Mouse (Mus musculus) retina, embryonic 14.5 days (tissue): Measurements from ENCODE around the gene Fpgs.

Experiments
- DNase-seq: peaks from one replicate; pipeline ENCODE4 v3.0.0-alpha.2; 2015; ENCODE audit warnings: low spot score

Gene Fpgs

DNA sequence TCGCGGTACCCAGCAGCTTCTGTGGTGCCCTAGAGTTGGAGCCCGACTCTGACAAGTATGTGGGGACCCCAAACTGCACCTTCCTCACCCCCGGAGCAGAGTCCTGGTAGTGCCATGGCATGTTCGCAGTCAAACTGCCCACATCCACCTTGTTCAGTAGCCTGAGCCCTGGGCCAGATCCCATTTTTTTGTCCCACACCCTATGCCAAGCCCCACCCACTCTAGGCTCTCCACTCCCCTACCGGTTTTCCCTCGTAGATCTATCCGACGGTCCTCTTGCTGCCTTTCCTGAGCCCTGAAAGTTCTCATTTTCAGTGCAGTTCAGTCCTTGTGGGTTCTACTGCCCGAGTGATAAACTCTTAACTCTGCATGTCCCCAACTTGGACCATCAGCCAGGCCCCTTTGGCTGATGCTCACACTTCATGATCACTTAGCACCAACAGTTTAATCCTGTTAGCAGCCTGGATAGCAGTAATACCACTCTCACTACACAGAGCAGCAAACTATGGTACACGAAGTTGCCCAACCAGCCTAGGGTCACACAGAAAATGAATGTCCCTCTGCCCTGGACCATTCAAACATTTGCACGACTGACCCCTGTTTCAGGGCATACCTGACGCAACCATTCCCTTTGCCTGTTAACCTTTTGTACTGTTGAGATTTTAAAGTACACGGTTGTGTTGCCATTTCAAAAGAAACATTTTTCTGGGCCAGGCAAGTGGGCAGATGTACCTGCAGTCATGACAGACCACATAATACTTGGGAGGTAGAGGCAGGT, 2.8 kb downstream of the Fpgs start:
- DNase-seq: no peak

DNA sequence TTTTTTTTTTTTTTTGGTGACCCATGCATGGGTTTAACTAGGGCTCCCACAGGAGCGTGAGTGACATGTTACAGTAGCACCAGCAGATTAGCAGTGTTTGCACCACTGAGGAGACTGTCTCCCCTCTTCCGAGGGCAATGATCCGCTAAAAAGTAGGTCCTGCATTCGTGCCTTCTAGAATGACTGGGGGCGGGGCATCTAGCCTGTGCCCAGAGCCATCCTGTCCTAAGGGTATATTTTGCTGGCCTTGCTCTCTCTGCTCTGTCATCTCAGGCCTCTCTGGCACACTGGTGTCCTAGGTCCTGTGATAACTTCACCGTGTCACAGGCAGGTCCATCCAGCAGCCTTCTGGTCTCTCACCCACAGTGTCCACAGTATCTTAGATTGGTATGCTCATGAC, 4.3 kb downstream of the Fpgs start:
- DNase-seq: no peak

DNA sequence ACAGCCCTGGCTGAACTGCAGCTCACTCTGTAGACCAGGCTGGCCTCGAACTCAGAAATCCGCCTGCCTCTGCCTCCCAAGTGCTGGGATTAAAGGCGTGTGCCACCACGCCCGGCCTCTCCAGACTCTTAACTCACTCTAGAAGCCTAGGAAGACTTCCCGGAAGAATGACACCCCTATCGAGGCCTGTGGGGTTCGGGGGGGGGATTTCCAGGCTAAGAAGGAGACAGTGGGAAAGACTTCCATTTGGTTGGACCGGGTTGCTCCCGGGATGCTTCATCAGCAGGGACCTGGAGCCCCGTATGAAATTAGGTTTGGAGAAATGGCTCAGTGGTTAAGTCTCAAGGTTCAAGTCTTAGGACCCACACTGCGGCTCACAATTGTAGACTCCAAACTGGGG, 9.3 kb downstream of the Fpgs start:
- DNase-seq: no peak

DNA sequence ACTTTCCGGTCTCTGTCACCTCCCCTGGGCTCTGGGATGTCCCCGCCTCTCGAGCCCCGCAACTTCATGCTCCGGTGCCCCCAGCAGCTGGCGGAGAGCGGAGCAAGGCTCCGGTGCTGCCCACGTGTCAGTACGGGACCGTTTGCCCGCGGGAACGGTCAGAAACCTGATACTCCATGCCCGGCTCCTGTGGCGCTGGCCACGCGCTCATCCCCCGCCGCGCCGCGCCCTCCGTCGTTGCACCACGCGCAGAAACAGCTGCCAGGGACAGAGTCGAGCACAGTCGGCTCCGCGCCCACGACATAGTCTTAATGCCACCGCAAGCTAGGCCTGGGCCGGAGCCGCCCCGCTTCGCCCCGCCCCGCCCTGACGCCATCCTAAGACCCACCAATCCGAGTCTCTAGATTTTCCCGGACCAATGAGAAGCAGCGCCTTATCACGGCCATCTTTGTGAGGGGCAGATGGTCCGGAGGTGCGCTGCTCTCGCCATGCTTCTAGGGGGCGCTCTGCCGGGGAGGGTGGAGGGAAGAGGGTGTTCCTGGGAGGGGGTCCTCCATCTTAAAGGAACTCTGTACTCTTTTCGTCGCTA, 10.0 kb downstream of the Fpgs start:
- DNase-seq: peak; percentile 99

DNA sequence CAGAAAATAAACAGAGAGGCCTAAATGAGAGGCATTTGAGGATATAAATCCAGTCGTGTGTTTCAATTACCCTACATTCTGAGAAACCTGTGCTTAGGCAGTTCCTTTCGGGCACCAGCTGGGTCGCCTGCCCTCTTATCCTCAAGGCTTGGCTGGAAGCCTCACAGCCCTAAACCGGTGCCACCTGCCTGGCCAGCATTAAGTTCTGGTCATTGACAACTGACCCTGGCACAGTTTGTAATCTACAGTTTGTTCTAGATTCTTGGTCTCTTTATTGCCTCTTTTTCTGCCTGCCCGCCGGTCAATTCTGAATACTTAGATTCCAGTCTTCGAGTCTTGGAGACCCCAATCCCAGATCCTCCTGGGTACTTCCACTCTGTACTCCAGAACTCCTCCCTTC, 10.7 kb downstream of the Fpgs start:
- DNase-seq: peak; percentile 20

DNA sequence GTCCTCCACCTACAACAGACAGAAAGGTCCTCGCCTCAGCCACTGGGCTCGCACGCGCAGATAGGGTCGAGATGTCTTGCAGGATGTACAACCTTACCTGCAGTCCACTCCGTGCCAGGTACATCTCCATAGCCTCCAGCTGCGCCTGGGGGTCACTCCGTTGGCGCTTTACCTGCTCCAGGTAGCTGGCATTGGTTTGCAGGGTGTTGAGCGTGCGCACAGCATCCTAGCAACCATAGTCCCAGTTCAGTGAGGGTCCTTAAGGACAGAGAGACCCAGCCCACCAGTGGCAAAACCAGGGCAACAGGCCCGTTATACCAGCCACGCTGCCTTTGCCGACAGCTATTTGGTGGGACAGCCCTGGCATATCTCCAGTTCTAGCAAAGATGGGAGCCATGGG, 11.4 kb downstream of the Fpgs start:
- DNase-seq: no peak

DNA sequence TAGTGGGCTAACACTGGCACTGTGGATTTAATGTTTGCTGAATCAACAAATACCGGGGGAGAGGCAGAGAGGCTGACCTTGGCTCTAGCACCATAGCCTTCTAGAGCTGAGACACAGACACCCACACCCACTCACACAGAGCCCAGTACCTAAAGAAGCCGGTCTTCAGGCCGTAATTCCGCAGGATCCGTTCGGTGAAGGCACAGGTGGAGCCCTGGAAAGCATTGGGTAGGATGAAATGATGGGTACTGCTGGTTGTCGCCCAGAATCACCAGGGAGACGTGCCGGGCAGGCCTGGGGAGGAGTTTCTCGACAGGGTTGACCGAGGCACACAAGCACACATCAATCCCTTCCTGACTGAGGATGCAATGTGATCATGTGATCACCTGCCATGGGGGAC, 12.9 kb downstream of the Fpgs start:
- no peak for DNase-seq

DNA sequence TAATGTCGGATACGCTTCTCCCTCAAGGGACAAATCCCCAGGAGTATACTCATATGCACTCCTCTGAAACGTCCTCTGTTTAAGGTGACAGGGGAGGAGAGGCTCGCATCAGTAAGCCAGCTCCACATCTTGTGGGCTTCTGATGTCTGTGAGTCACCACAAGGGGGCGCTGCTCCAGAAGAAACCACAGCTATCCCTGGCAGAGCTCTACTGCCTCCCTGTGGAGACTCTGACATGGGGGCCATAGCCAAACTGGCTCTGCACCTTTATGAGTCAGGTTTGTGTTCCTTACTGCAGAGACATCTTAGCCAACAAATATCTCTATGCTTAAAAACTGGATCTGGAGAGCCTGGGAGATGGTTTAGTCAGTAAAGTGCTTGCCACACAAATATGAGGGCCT, 14.5 kb downstream of the Fpgs start:
- DNase-seq: peak; percentile 96

DNA sequence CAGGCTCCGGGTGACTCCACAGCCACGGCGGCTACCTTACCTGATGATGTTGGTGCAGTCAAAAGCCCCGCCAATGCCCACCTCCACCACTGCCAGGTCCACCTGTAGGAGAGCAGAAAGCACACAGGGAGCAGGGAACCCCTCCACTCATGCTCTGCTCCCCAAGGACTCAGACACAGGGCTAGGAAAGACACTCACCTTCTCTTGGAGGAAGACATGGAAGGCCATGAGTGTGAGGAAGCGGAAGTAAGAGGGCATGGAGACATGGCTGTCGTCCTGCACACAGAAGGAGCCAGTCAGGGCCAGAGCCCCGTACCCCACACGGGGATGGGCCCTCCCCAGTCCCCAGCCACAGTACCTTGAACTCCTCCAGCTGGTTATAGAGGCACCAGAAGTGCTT, 16.4 kb downstream of the Fpgs start:
- DNase-seq: no peak

DNA sequence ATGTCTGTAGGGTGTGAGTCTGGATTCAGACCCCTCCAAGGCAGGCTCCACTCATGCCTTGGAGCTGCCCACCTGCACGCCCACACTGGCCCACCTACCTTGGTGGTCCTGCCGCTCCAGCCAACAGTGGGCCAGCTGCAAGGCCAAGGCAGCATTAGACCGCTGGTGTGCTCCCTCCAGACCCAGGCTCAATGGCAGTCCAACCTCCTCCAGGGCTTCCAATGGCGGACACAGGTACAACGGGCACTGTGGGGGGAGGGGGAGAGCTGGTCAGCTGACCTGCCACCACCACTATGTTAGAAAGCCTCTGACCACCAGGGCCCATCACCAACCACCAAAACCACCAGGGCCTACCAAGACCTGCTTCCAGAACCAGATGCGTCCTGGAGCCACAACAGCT, 17.3 kb downstream of the Fpgs start:
- DNase-seq: no peak

DNA sequence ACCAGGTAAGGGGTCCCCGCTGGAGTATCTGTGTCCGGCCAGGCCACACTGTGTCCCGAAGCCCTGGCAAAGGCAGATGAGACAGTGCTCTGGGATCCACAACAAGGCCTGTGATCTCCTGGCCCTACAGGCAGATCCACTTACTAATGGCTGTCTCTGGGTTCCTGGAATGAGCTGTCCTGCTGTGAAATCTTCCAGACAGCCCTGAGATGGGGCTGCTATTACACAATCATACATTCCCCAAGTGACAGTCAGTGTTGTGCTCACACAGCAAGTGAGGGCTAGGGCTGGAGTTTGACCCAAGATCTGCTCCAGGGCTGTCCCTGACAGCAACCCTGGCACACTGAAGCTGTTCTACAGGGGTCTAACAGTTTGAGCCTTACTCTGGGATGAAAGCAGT, 18.1 kb downstream of the Fpgs start:
- no peak for DNase-seq

DNA sequence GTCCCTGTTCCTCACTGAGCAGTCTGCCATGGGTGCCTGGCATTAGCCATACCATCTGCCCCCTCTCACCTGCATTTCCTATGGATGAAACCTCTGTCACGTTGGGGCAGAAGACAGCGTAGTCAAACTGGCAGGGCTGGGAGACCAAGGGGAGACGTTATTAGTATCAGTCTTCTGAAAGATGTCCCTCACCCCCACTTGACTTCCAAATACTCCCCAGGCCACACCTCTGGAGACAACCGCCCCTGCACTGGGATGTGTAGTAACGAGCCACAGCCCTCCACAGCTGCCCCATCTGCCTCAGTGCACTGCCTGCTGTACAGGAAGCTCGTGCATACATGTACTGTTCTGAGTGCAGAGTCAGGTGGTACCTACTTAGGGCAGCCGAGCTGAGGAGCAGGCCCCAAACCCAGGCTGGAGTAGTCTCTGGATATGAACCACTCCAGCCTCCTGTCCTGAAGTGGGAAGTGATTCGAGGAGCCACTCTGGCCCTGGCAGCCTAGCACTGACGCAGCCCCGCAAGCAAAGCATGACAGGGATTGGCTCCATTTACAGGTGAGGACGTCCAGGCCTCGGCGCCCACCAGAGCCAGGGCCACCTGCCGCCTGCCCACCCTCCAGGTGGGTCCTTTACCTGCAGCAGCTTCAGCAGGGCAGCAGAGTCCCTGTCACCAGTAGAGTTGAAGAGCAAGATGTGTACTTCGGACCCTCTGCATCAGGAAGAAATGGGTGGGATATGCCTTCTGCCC, 19.1 kb downstream of the Fpgs start:
- DNase-seq: no peak

DNA sequence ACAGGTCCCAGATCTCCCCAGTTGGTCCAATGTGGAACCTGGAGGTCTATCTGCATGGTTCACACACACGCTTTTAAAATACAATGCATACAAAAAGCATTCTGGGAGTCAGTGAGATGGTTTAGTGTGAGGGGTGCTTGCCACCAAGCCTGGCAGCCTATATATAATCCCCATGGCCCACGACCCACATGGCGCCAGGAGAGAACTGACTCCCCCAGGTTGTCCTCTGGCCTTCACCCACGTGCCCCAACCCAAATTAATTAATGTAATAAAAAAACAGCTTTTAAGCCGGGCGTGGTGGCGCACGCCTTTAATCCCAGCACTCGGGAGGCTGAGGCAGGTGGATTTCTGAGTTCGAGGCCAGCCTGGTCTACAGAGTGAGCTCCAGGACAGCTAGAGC, 20.2 kb downstream of the Fpgs start:
- no peak for DNase-seq

DNA sequence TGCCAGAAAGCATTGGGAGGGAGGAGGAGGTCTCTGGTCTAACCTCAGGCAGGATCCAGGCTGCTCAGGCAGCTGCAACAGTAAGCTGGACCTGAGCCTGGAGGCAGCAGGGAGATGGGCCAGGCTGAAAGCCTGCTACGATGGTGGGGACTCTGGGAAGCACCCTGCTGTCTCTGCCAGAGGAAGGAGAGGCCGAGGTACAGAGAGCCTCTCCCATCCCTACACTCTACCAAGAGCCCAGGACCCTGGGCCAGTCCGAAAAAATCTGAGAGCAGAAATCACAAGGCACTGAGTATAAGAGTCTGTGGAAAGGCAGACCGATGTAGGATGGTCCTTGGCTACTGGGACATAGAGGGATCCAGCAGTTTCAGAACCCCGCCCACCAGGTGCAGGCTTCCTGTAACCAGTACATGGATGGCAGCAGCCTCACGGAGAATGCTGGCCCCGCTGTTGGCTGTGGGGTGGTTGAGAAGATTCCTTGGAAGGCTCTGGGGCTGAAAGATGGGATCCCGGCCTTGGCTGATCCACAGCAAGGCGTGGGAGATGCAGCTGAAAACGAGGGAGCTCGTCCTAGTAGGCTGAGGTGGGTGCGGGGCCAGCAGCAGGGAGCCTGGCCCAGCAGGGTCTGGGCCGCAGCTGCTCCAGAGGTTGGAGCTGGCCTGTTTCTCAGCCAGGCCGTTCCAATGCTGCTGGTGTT, 21.1 kb downstream of the Fpgs start:
- DNase-seq: no peak

DNA sequence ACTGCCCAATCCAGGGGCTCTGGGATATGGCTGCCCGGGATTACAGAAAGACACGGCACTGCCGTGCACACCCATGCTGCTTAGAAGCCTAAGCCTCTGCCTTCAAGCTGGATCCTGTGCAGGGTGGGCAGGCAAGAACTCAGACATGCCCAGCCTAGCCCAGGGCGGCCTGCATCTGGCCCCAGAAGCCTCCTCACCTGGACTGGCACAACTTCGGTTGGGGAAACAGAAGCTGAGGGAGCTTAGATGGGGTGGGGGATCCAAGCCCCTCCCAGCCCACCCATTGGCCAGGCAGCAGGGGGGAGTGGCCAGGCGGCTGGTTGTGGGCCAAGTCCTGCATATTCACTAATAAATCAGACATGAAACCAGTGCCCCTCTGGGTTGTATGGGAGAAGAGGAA, 22.2 kb downstream of the Fpgs start:
- DNase-seq: no peak

DNA sequence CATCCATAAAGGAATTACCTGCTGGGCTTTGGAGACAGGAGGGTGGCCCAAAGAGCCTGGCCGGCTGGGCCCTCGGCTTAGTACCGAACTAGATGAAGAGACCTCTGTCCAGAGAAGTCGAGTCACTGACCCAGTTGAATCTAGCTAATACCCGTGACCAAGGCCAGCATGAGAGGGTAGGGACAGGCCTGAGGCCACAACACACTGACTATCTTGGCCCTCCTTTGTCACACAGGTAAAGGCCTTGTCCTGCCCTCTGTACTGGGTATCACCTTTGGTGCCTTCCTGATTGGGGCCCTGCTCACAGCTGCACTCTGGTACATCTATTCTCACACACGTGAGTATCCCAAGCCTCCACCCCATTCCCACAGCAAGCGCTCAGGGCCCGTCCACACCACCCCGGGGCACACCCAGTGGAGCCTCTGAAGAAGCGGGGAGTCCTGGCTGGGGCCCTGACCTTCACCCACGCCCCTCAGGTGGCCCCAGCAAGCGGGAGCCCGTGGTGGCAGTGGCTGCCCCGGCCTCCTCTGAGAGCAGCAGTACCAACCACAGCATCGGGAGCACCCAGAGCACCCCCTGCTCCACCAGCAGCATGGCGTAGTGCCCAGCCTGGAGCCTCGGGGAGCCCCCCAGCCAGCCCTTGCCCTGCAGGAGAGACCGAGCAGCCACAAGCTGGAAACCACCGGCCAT, 22.8 kb downstream of the Fpgs start:
- no peak for DNase-seq

DNA sequence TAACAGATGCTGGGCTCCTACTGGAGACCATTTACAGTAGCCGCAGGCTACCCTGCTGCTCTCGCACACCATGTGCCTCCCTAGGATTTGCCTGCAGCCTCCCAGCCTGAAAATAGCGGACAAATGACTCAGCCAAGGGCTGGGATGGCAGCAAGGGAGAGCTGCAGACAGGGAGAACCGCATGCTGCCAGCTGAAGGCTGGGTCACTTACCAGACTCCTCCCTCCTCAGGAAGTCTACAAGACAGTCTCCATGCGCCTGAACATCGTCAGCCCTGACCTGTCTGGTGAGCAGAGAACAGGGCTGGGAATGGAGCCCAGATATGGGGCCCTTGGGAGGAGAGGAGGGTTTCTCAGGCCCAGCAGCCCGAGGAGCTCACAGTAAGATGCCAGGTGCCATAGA, 23.9 kb downstream of the Fpgs start:
- DNase-seq: no peak

DNA sequence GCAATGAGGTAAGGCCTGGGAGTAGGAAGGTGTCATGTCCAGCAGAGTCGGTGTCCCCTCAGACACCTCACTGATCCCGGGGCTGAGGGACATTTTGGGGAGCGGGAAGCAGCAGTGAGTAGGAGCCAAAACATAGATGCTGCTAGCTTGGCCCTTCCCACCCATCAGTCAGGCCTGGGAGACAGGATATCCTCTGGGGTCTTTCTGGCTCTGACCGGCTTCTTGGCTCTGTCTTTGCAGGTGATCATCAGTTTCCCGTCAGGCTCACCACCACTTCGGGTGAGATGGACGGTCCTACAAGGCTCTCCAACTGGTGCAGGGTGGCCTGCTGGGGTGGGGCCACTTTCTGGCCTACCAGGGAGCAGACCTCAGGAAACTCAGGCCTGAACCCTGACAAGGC, 26.3 kb downstream of the Fpgs start:
- no peak for DNase-seq

DNA sequence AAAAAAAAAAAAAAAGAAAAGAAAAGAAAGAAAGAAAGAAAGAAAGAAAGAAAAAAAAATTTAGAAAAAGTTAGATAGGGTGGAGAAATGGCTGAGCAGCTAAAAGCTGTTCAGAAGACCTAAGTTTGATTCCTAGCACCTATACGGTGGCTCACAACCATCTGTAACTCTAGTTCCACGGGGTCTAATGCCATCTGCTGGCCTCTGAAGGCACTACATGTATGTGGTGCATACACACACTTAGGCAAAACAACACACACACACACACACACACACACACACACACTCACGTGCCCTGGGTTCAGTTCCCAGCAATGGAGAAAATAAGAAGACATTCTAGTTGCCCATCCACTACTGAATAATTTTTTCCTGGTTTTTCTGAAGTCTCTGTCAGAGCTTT, 27.1 kb downstream of the Fpgs start:
- DNase-seq: no peak

DNA sequence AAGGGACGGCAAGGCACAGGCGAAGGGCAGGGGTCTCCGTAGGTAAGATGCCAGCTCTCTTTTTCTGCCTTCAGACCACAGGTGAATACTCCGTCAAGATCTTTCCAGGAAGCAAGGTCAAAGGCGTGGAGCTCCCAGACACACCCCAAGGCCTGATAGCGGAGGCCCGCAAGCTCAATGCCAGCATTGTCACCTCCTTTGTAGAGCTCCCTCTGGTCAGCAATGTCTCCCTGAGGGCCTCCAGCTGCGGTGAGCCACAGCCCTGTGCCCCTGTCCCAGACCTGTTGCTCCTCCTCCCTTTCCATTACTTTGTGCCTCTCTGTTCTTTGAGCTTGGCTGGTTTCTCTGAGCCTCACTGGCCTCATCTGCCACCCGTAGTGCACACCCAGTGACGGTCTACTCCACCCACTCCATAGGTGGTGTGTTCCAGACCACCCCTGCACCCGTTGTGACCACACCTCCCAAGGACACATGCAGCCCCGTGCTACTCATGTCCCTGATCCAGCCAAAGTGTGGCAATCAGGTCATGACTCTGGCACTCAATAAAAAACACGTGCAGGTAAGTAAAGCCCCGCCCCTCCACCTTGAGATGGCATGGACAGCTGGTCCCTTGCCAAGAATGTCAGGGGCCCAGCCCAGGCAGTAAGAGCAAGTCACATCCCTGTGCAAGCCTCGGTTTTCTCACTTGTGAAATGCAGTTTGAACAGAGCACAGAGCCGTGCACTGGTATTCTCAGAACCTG, 30.6 kb downstream of the Fpgs start:
- DNase-seq: no peak

DNA sequence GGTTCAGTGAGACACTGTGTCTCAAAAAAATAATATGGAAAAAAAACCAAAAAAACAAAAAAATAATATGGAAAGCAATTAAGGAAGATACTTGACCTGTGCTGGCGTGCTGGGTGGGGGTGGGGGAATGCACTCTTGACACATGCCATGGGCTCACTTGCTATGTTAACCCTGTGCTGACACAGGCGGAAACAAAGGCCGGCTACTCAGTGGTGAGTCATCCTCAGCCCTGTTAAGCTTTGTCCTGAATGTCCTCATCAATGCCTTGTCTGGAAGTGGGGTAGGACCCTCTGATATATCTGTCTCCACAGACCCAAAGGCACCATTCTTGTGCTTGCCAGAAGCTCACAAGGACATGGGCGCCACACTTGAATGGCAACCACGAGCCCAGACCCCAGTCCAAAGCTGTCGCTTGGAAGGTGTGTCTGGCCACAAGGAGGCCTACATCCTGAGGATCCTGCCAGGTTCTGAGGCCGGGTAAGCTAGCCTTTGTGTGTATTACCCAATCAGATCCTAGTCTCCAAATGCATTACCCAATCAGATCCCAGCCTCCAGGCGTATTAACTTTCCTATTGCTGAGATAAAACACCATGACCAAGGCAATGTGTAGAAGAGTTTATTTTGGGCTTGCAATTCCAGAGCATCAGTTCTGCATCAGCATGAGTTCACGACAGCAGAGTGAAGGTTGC, 31.9 kb downstream of the Fpgs start:
- no peak for DNase-seq
